Mouse (Mus musculus): ENCODE measurements around the gene Fbxl5. TPM values are rescaled to one million over a fixed set of nuclear protein-coding genes. Genes with fewer than 3 reads are reported as not detected.

Gene Fbxl5
- polyA plus RNA-seq, 1 experiment from 2014 or later: 82.2 TPM

Other genes with a start within 250 kb of the Fbxl5 start
- gene Cc2d2a, start 159.3 kb downstream of the Fbxl5 start, polyA plus RNA-seq (2015; fragmentation: Nextera tagmentation; extraction: Ambion mirVana): 7.2 and 8.4 TPM in 2 replicates
- not detected in 2 replicates for gene Bst1, start 2.8 kb downstream of the Fbxl5 start, polyA plus RNA-seq (2015; fragmentation: Nextera tagmentation; extraction: Ambion mirVana)
- gene Cd38, start 46.9 kb upstream of the Fbxl5 start, polyA plus RNA-seq (2015; fragmentation: Nextera tagmentation; extraction: Ambion mirVana): 2.8 and 3.0 TPM in 2 replicates
- gene Gm7879, start 91.5 kb upstream of the Fbxl5 start, polyA plus RNA-seq (2015; fragmentation: Nextera tagmentation; extraction: Ambion mirVana): not detected in 2 replicates
- gene Fgfbp1, start 160.1 kb upstream of the Fbxl5 start, polyA plus RNA-seq (2015; fragmentation: Nextera tagmentation; extraction: Ambion mirVana): 13.1 and 13.8 TPM in 2 replicates